Mouse (Mus musculus): ENCODE measurements around the gene Vipr1.

The Vipr1 gene

DNA sequence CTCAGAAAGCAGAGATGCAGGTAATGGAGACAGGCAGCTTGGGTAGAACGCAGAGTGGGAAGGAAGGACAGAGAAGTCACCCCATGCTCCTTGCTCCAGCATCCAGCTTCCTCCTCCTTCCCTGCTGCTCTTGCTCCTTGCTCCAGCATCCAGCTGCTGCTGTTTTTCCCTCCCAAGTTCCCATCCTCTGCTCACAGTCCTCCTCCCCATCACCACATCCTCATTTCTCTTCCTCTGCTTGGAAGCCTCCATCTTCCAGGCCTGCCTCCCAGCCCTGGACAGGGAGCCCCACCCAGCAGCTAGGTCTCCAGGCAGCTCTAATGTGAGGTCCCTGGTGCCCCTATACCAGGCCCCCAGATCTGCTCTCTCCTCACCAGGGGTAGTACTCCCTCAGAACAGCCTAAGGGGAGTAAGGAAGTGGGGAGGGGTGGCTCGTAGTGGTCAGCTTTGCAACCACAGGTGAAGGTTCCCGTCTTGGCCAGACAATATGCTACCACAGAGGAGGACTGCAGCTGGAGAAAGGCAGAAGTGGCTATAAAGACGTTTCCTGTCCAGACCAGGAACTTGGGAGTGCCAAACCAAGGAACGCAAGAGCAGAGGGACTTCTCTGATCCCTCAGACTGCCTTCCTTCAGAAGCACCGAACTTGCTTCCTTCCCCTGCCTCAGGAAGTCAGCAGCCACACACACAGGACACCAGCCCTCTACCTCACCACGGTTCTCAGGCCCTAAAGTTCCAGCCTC lies 6.5 kb upstream of the Vipr1 start:
- DNase-seq, result no peak

DNA sequence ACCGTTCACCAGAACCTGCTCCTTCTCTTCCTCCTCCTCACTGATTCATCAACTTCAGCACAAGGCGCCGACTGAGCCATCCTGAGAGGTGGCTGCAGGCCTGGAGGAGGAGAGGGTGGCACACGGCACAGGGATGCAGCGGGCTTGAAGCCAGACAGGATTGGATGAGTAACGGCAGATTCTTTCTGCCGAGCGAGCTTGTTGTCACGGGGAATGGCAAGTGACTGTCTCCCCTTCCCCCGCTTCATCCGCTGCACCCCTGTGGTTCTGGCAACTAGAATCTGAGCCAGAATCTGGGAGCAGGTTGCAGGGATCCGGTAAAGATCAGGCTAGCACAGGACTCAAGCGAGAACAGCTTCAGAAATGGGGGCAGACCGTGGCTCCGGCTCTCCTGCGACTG lies 2.7 kb upstream of the Vipr1 start:
- no peak for DNase-seq

DNA sequence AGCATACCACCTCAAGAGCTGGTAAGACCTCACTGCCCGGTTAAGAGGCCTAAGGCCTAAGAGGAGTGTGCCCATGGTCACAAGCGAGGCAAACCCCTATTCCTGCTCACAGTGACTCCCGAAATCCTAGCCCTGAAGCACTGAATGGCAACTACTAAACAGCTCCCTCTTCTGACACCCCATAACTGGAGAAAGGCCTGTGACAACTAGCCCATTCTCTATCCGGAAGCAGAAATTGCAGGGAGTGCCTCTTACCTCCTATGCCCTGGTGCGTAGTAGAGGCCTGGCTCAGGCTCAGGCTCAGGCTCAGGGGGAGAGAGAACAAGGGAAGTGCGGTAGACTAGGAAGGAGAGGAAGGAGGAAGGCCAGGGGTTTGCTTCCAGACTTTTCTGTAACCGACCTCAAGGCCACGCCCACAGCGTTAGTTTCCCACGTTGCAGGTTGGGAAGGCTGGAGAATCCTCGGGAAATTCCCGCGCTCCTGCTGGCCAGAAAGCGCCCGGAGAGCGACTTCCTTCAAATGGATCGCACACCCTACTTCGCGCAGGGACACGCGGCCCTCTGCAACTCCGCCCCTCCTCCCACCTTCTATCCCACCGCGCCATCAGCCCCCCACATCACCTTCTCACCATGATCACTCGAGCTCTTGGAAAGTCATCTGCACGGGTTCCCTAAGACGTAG lies 1.1 kb upstream of the Vipr1 start:
- no peak for DNase-seq

DNA sequence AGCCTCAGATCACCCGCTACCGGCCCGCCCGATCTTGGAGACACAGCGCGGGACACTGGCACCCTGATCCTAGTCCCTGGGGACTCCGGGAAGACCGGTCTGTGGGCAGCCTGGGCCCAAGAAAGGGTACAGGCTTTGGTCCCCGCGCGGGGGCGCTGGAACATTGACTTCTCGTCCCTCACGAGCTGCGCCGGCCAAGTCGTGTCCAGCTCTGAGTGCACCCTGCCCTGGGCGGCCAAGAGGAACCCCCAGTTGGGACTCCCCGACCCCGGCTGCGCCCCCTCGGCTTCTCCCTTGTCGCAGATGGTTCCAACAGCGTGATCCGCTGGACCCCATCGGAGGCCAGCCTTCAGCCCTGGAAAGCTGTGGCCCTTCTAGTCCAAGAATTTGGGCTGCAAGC lies 515 bp upstream of the Vipr1 start, which contains the start of gene Lyzl4:
Gene Lyzl4, minus strand, starts transcription at position 96 of the 400 bp plus-strand sequence.
- peak; percentile 83 for DNase-seq

DNA sequence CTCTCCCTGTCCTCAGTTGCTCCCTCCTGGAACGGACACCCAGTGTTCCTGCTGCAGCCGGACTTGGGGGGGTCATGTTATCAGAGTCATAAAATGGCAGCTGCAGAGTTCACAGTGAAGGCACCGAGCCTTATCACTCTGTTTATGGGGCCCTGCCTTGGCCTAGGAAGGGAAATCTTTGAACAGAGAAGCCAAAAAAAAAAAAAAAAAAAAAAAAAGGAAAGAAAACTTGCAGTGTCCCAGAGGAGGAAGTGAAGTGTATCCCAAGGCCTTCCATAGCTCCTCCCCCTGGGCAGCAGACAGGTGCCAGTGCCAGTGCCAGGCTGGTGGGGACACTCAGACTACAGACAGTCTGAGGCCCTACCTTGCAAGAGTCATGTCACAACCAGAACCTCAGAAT lies 2.3 kb downstream of the Vipr1 start:
- no peak for DNase-seq

- DNase-seq, result peak; percentile 31
Observed at GRCm38 (mm10) chr9:121647026-121647425, 4.5 kb downstream of the Vipr1 start.

- no peak for DNase-seq
Observed at GRCm38 (mm10) chr9:121653668-121654067, 11.2 kb downstream of the Vipr1 start.

DNA sequence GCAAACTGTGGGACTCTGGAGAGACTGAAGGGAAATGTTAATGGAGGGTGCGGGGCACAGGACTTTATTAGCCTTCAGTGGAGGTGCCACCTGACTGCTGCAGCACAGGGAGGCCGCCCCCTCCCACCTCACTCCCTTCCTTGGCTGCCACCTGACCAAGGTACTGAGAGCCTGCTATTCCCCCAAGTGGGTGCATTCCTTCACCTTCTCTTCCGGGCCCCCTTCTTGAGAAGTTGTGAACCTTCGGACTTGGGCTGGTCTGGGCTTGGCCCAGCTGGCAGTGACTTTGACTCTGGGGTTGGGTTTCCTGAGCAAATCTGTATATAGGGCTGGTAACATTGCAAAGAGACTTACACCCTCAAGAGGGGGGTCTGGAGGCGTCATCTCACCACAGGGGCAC lies 13.8 kb downstream of the Vipr1 start:
- no peak for DNase-seq

GRCm38 (mm10) chr9:121657143-121657542 lies 14.6 kb downstream of the Vipr1 start:
- DNase-seq, result no peak

DNA sequence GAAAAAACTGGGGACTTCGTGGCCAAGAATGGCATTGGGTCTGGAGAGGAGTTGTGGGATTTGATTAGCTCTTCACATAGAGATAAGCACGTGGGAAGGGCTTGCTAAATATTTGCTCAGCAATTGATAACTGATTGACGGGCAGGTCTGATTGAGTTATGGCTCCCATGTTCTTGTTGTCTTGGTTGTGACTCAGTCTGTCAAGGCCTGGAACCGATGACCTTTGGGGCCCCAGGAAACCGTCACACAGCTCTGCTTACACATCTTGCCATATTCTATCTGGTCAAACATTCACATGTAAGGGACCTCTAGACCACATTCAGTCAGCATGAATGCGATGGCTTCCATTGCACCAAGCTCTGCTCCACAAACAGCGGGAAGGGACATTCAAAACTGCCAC lies 15.7 kb downstream of the Vipr1 start:
- DNase-seq, result no peak

DNA sequence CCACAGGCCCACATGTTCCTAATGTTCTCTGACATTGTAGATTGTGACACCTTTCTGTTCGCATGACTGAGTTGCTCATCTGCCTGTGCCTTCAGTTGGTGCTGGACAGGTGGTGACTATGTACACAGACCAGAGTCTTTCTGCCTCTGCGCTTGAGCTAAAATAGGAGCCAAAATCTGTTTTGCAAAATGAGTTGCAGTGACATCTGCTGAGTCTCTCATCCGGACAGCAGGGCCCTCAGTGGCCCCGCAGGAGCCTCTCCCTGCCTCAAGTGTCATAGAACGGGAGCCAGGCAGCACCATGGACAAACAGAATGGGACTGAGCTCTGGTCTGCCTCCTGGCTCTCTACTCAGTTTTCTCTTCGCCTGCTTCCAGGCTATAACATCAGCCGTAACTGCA lies 17.3 kb downstream of the Vipr1 start:
- no peak for DNase-seq

GRCm38 (mm10) chr9:121663467-121663866 lies 21.0 kb downstream of the Vipr1 start:
- no peak for DNase-seq

- no peak for DNase-seq
Observed at GRCm38 (mm10) chr9:121664104-121664503, 21.6 kb downstream of the Vipr1 start.

- no peak for DNase-seq
Observed at GRCm38 (mm10) chr9:121666957-121667630, 24.6 kb downstream of the Vipr1 start.

GRCm38 (mm10) chr9:121667822-121668221 lies 25.3 kb downstream of the Vipr1 start:
- no peak for DNase-seq

DNA sequence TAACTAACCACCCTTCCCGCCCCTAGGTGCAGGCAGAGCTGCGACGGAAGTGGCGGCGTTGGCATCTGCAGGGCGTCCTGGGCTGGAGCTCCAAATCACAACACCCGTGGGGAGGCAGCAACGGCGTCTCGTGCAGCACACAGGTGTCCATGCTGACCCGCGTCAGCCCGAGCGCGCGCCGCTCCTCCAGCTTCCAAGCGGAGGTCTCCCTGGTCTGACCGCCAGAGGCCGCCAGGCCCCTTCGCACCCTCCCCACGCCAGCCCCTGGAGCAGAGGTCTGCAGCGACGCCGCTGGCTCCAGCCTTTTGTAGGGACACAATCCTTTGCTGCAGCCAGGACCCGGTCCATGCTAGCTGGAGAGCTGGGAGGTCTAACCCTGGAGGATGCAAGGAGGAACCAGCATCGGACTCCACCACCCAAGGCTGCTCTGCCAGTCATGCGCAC lies 26.9 kb downstream of the Vipr1 start:
- peak; percentile 82 for DNase-seq

DNA sequence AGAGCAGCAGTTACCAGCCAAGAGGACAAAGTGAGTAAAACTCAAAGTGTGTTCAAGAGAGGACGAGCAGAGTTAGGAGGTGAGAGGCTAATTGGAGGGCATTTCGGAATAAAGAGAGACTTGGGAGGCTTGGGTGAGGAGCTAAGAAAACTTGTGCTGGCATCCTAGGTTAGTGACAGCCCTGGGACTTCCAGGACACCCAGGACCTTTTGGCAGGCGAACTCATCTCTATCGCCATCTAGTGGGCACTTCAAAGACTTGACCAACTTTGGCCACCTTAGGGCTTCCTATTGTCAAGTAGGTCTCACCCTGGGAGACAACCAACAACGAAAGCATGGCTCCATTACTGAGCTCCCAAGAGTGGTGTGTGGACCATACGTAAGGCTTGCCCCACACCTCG lies 28.8 kb downstream of the Vipr1 start:
- peak; percentile 54 for DNase-seq

GRCm38 (mm10) chr9:121672311-121672710 lies 29.8 kb downstream of the Vipr1 start:
- DNase-seq, result no peak

DNA sequence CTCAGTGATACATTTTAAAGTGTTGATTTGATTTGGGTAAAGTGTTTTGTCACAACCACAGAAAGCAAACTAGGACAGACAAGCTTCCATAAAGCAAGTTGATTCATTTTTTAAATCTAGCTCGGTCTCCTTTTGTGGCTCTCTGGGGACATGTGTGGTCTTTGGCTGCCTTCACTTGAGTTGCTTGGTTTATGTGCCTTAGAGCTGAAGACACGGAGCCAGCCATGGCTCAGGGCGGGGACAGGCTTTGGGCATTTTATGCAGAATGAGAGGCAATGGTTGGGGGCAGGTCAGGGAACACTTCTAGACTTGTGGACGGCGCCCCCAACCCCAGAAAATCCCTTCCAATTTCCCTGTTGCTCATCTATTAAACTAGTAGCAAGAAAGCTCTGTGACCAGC lies 31.2 kb downstream of the Vipr1 start:
- DNase-seq, result no peak

- peak; percentile 83 for DNase-seq
Observed at GRCm38 (mm10) chr9:121675011-121675410, 32.5 kb downstream of the Vipr1 start.

DNA sequence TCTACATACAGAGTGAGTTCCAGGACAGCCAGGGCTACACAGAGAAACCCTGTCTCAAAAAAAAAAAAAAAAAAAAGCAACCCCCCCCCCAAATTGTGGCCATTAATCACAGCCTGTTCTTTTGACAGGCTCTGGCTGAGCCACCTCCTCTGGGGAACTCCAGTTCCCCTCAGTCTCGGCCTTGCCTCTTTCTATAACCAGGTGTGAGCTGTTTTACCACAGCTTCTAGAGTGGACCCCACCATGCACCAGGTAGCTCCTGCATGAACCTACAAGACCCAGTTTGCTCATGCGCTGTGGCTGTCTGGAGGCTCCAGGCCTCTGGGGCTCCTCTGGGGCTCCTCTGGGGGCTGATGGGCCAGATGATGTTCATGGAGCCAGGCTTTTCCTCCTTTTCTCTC lies 33.0 kb downstream of the Vipr1 start:
- no peak for DNase-seq

GRCm38 (mm10) chr9:121677069-121677468 lies 34.6 kb downstream of the Vipr1 start:
- no peak for DNase-seq

- no peak for DNase-seq
Observed at GRCm38 (mm10) chr9:121677476-121677875, 35.0 kb downstream of the Vipr1 start.

GRCm38 (mm10) chr9:121679549-121679948 lies 37.0 kb downstream of the Vipr1 start:
- peak; percentile 72 for DNase-seq
